Mouse (Mus musculus) liver, embryonic 14.5 days (tissue): Measurements from ENCODE around the gene Atp6v1fnb.

Experiments
- CTCF ChIP-seq: IDR thresholded peaks from 2 replicates; pipeline ENCODE4 v1.5.1; 2016; ENCODE audit warnings: antibody characterized with exemption, low read depth, control low read depth
- EP300 ChIP-seq: IDR thresholded peaks from 2 replicates; pipeline ENCODE4 v1.6.1; 2016; ENCODE audit warnings: antibody characterized with exemption, low read depth

DNA sequence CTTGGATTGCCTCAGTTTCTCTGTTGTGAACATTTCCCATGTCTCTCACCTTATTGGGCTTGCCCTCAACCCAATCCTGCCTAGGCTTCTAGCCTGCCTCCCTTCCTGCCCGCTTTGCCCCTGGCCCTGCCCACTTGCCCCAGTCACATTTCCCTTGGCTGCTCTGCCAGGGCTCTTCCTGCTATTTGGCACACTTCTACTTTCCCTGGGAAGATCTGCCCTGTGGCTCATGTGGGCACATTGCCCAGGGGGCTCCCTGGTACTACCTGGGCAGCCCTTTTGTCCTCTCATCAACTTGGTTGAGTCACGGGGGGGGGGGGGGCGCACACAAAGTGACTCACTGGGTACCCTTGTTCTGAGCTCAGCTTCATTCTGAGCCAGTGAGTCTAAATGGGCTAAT is 39.1 kb upstream of the Atp6v1fnb start:
- TF ChIP-seq CTCF (no peak), EP300 (no peak)
